Mouse (Mus musculus): ENCODE results near the gene Wfs1. TPM values are rescaled to one million over a fixed set of nuclear protein-coding genes. Genes with fewer than 3 reads are reported as not detected.
"Not testable (repeated sequence)": the region's sequence is repeated elsewhere in the genome, so short reads cannot be mapped to it uniquely, and the experiment has no call there.

Gene Wfs1
- polyA plus RNA-seq, 1 experiment = 83.4 TPM

- Histone ChIP-seq H3K4me2 (ENCODE audit: low read depth) (no peak overlapping the region), H3ac (ENCODE audit: control insufficient read depth, insufficient read length) (no peak overlapping the region), H3K36me3 (ENCODE audit: control insufficient read depth, insufficient read depth) (no peaks in the 10 kb centered on the region), H3K27me3 (ENCODE audit: control insufficient read depth, insufficient read depth, insufficient read length) (peaks cover 22% of the 10 kb centered on the region), H3K4me3 (no peak overlapping the region), H3K79me2 (ENCODE audit: control insufficient read depth, insufficient read depth) (no peaks in the 10 kb centered on the region)
- TF ChIP-seq E2F4 (IDR thresholded peaks at IDR 0.05; ENCODE audit: insufficient read depth) = no peak
- TF ChIP-seq SRF (IDR thresholded peaks at IDR 0.05; ENCODE audit: control insufficient read depth, insufficient read length, low read depth) = no peak
- TF ChIP-seq MYOD1 (IDR thresholded peaks at IDR 0.05; ENCODE audit: control insufficient read depth in 1 of 3, insufficient read length in 2 of 3, low read depth in 2 of 3) = no peak
- no peak for TF ChIP-seq POLR2A (IDR thresholded peaks at IDR 0.05; ENCODE audit: insufficient read length, low read depth)
- TF ChIP-seq USF1 (IDR thresholded peaks at IDR 0.05; ENCODE audit: low read depth) = no peak
- no peak for TF ChIP-seq TCF3 (IDR thresholded peaks at IDR 0.05; ENCODE audit: insufficient read length, low read depth)
- TF ChIP-seq MYOG (IDR thresholded peaks at IDR 0.05; ENCODE audit: control insufficient read depth in 1 of 3, insufficient read depth in 1 of 3, insufficient read length in 2 of 3, low read depth in 2 of 3) = no peak
- TF ChIP-seq CEBPB (IDR thresholded peaks at IDR 0.05; ENCODE audit: insufficient read depth, poor library complexity, severe bottlenecking) = no peak
- TF ChIP-seq REST (IDR thresholded peaks at IDR 0.05; ENCODE audit: insufficient read depth, insufficient read length) = no peak
- no peak for TF ChIP-seq POLR2AphosphoS2 (IDR thresholded peaks at IDR 0.05; ENCODE audit: insufficient read length, low read depth)
Measured at GRCm38 (mm10) chr5:36942446-36942845, 46.6 kb downstream of the Wfs1 start.

GRCm38 (mm10) chr5:36938991-36939390, 50.0 kb downstream of the Wfs1 start:
- H3K36me3 ChIP-seq (ENCODE audit: control insufficient read depth, insufficient read depth); H3K4me3 ChIP-seq; H3ac ChIP-seq (ENCODE audit: control insufficient read depth, insufficient read length); H3K79me2 ChIP-seq (ENCODE audit: control insufficient read depth, insufficient read depth); H3K4me2 ChIP-seq (ENCODE audit: low read depth): not testable (repeated sequence)
- peaks cover 57% of the 10 kb centered on the region for H3K27me3 ChIP-seq (ENCODE audit: control insufficient read depth, insufficient read depth, insufficient read length)

- TF ChIP-seq SRF (IDR thresholded peaks at IDR 0.05; ENCODE audit: control insufficient read depth, insufficient read length, low read depth) (no peak), USF1 (IDR thresholded peaks at IDR 0.05; ENCODE audit: low read depth) (no peak), POLR2AphosphoS2 (IDR thresholded peaks at IDR 0.05; ENCODE audit: insufficient read length, low read depth) (no peak), CEBPB (IDR thresholded peaks at IDR 0.05; ENCODE audit: insufficient read depth, poor library complexity, severe bottlenecking) (no peak), MAX (IDR thresholded peaks at IDR 0.05; ENCODE audit: low read depth) (no peak), MYOG (IDR thresholded peaks at IDR 0.05; ENCODE audit: control insufficient read depth in 1 of 3, insufficient read depth in 1 of 3, insufficient read length in 2 of 3, low read depth in 2 of 3) (no peak), E2F4 (IDR thresholded peaks at IDR 0.05; ENCODE audit: insufficient read depth) (no peak), MYOD1 (IDR thresholded peaks at IDR 0.05; ENCODE audit: control insufficient read depth in 1 of 3, insufficient read length in 2 of 3, low read depth in 2 of 3) (no peak), REST (IDR thresholded peaks at IDR 0.05; ENCODE audit: insufficient read depth, insufficient read length) (no peak), TCF12 (IDR thresholded peaks at IDR 0.05; ENCODE audit: insufficient read depth, poor library complexity, severe bottlenecking) (no peak), TCF3 (IDR thresholded peaks at IDR 0.05; ENCODE audit: insufficient read length, low read depth) (no peak), POLR2A (IDR thresholded peaks at IDR 0.05; ENCODE audit: insufficient read length, low read depth) (no peak)
- no peak overlapping the region for H3ac ChIP-seq (ENCODE audit: control insufficient read depth, insufficient read length)
Measured at GRCm38 (mm10) chr5:36938021-36938420, 51.0 kb downstream of the Wfs1 start.

GRCm38 (mm10) chr5:36936548-36936947, 52.5 kb downstream of the Wfs1 start:
- H3K4me2 ChIP-seq (ENCODE audit: low read depth) = no peak overlapping the region
- no peak overlapping the region for H3K4me3 ChIP-seq
- no peaks in the 10 kb centered on the region for H3K79me2 ChIP-seq (ENCODE audit: control insufficient read depth, insufficient read depth)
- H3K27me3 ChIP-seq (ENCODE audit: control insufficient read depth, insufficient read depth, insufficient read length) = peaks cover 61% of the 10 kb centered on the region
- TF ChIP-seq POLR2AphosphoS2 (IDR thresholded peaks at IDR 0.05; ENCODE audit: insufficient read length, low read depth) (no peak), MAX (IDR thresholded peaks at IDR 0.05; ENCODE audit: low read depth) (no peak), SRF (IDR thresholded peaks at IDR 0.05; ENCODE audit: control insufficient read depth, insufficient read length, low read depth) (no peak), USF1 (IDR thresholded peaks at IDR 0.05; ENCODE audit: low read depth) (no peak), MYOD1 (IDR thresholded peaks at IDR 0.05; ENCODE audit: control insufficient read depth in 1 of 3, insufficient read length in 2 of 3, low read depth in 2 of 3) (no peak), E2F4 (IDR thresholded peaks at IDR 0.05; ENCODE audit: insufficient read depth) (no peak), REST (IDR thresholded peaks at IDR 0.05; ENCODE audit: insufficient read depth, insufficient read length) (no peak), TCF12 (IDR thresholded peaks at IDR 0.05; ENCODE audit: insufficient read depth, poor library complexity, severe bottlenecking) (no peak), TCF3 (IDR thresholded peaks at IDR 0.05; ENCODE audit: insufficient read length, low read depth) (no peak), POLR2A (IDR thresholded peaks at IDR 0.05; ENCODE audit: insufficient read length, low read depth) (no peak), CEBPB (IDR thresholded peaks at IDR 0.05; ENCODE audit: insufficient read depth, poor library complexity, severe bottlenecking) (no peak), MYOG (IDR thresholded peaks at IDR 0.05; ENCODE audit: control insufficient read depth in 1 of 3, insufficient read depth in 1 of 3, insufficient read length in 2 of 3, low read depth in 2 of 3) (no peak)
- H3ac ChIP-seq (ENCODE audit: control insufficient read depth, insufficient read length) = no peak overlapping the region
- H3K36me3 ChIP-seq (ENCODE audit: control insufficient read depth, insufficient read depth) = no peaks in the 10 kb centered on the region

More at GRCm38 (mm10) chr5:36938021-36938420, 51.0 kb downstream of the Wfs1 start:
- no peaks in the 10 kb centered on the region for H3K79me2 ChIP-seq (ENCODE audit: control insufficient read depth, insufficient read depth)
- peaks cover 61% of the 10 kb centered on the region for H3K27me3 ChIP-seq (ENCODE audit: control insufficient read depth, insufficient read depth, insufficient read length)
- H3K4me2 ChIP-seq (ENCODE audit: low read depth) = no peak overlapping the region
- no peak overlapping the region for H3K4me3 ChIP-seq
- H3K36me3 ChIP-seq (ENCODE audit: control insufficient read depth, insufficient read depth) = no peaks in the 10 kb centered on the region

Measured in myocyte (in vitro differentiated cells).